Comparison of ENCODE assay signal across 25 mouse cellular contexts in genomic region chr16:25618898-25619297, GRCm38 (mm10).
"Had no signal": no experiment of that assay in that cellular context is flagged by ENCODE, and none has a peak within 500 bp of the region (broad histone marks: within the 10 kb centered on the region; RNA-seq: fewer than 3 reads in every experiment).

No protein-coding gene starts in this region.

- H3K4me3 ChIP-seq: embryonic facial prominence, embryonic 10.5 days; embryonic facial prominence, embryonic 12.5 days; embryonic facial prominence, embryonic 13.5 days; embryonic facial prominence, embryonic 15.5 days; erythroblast, embryonic 14.5 days; forebrain, embryonic 10.5 days; forebrain, embryonic 12.5 days; forebrain, embryonic 13.5 days; forebrain, embryonic 15.5 days; gastrocnemius, adult 2 months; heart, adult 2 months had no signal

- H3K4me2 ChIP-seq: embryonic facial prominence, embryonic 12.5 days; embryonic facial prominence, embryonic 13.5 days; embryonic facial prominence, embryonic 15.5 days; forebrain, embryonic 12.5 days; forebrain, embryonic 13.5 days; forebrain, embryonic 15.5 days had no signal

- H3K27me3 ChIP-seq: embryonic facial prominence, embryonic 12.5 days; embryonic facial prominence, embryonic 13.5 days; embryonic facial prominence, embryonic 15.5 days; forebrain, embryonic 12.5 days; forebrain, embryonic 13.5 days; forebrain, embryonic 15.5 days had no signal

- H3K36me3 ChIP-seq: embryonic facial prominence, embryonic 10.5 days; embryonic facial prominence, embryonic 12.5 days; embryonic facial prominence, embryonic 13.5 days; embryonic facial prominence, embryonic 15.5 days; forebrain, embryonic 10.5 days; forebrain, embryonic 12.5 days; forebrain, embryonic 15.5 days had no signal

- H3K9me3 ChIP-seq: embryonic facial prominence, embryonic 10.5 days; embryonic facial prominence, embryonic 12.5 days; embryonic facial prominence, embryonic 13.5 days; embryonic facial prominence, embryonic 15.5 days; forebrain, embryonic 10.5 days; forebrain, embryonic 12.5 days; forebrain, embryonic 13.5 days; forebrain, embryonic 15.5 days had no signal

- DNase-seq: cerebellum, adult 9-10 months; cerebellum, adult 9-11 months; cerebellum, postnatal 10 days; cerebellum, postnatal 14 days; cerebellum, postnatal 25 days; cerebellum, postnatal 36 days; embryo, embryonic 11 days; forebrain, postnatal 0 days; gastrocnemius, adult 2 months; gastrocnemius, postnatal 10 days; gastrocnemius, postnatal 14 days; gastrocnemius, postnatal 25 days; gastrocnemius, postnatal 36 days; heart, adult 11 months; heart, adult 18-20 months; heart, adult 2 months had no signal

- H3K4me1 ChIP-seq: embryonic facial prominence, embryonic 10.5 days; embryonic facial prominence, embryonic 12.5 days; embryonic facial prominence, embryonic 13.5 days; embryonic facial prominence, embryonic 15.5 days; forebrain, embryonic 10.5 days; forebrain, embryonic 12.5 days; forebrain, embryonic 13.5 days; forebrain, embryonic 15.5 days had no signal

- H3K27ac ChIP-seq: embryonic facial prominence, embryonic 10.5 days; embryonic facial prominence, embryonic 12.5 days; embryonic facial prominence, embryonic 13.5 days; embryonic facial prominence, embryonic 15.5 days; forebrain, embryonic 10.5 days; forebrain, embryonic 12.5 days; forebrain, embryonic 13.5 days; forebrain, embryonic 15.5 days; gastrocnemius, adult 2 months; heart, adult 2 months had no signal

- H3K9ac ChIP-seq: embryonic facial prominence, embryonic 12.5 days; embryonic facial prominence, embryonic 13.5 days; embryonic facial prominence, embryonic 15.5 days; forebrain, embryonic 12.5 days; forebrain, embryonic 13.5 days; forebrain, embryonic 15.5 days; forebrain, postnatal 0 days had no signal
